Mouse (Mus musculus): ENCODE measurements around the gene Hsf5. TPM values are rescaled to one million over a fixed set of nuclear protein-coding genes. Genes with fewer than 3 reads are reported as not detected.

Hsf5 gene
- polyA plus RNA-seq, 1 experiment from 2014 or later = 0.15 TPM

GRCm38 (mm10) chr11:87615551-87615950, 1.4 kb upstream of the Hsf5 start:
- ATAC-seq = no peak
- no peak overlapping the region for H3K4me3 ChIP-seq (replicated peaks)
- no peak overlapping the region for H3K27ac ChIP-seq
- H3K9me3 ChIP-seq = no peaks in the 10 kb centered on the region
- 91% methylated on average over 5 of the region's 5 CpGs for WGBS
- no peaks in the 10 kb centered on the region for H3K27me3 ChIP-seq (replicated peaks)
- peaks cover 59% of the 10 kb centered on the region for H3K36me3 ChIP-seq
- no peaks in the 10 kb centered on the region for H3K4me1 ChIP-seq (replicated peaks)
- no peak overlapping the region for H3K9ac ChIP-seq
- H3K4me2 ChIP-seq (replicated peaks) = no peak overlapping the region

GRCm38 (mm10) chr11:87615952-87616351, 1.0 kb upstream of the Hsf5 start:
- 98% methylated on average over 2 of the region's 2 CpGs for WGBS
- no peak for ATAC-seq

GRCm38 (mm10) chr11:87617606-87618005, 642 bp downstream of the Hsf5 start:
- no peak overlapping the region for H3K4me3 ChIP-seq (replicated peaks)
- H3K9me3 ChIP-seq = no peaks in the 10 kb centered on the region
- H3K9ac ChIP-seq = no peak overlapping the region
- H3K4me2 ChIP-seq (replicated peaks) = no peak overlapping the region
- no peak for ATAC-seq
- H3K27ac ChIP-seq = no peak overlapping the region
- WGBS = 90% methylated on average over 32 of the region's 32 CpGs
- H3K27me3 ChIP-seq (replicated peaks) = no peaks in the 10 kb centered on the region
- no peaks in the 10 kb centered on the region for H3K4me1 ChIP-seq (replicated peaks)
- H3K36me3 ChIP-seq = peaks cover 41% of the 10 kb centered on the region

More at GRCm38 (mm10) chr11:87615952-87616351, 1.0 kb upstream of the Hsf5 start:
- no peak overlapping the region for H3K9ac ChIP-seq
- H3K4me2 ChIP-seq (replicated peaks) = no peak overlapping the region
- no peaks in the 10 kb centered on the region for H3K27me3 ChIP-seq (replicated peaks)
- no peak overlapping the region for H3K27ac ChIP-seq
- no peaks in the 10 kb centered on the region for H3K9me3 ChIP-seq
- H3K4me3 ChIP-seq (replicated peaks) = no peak overlapping the region
- H3K36me3 ChIP-seq = peaks cover 57% of the 10 kb centered on the region
- no peaks in the 10 kb centered on the region for H3K4me1 ChIP-seq (replicated peaks)

GRCm38 (mm10) chr11:87623160-87623559, 6.2 kb downstream of the Hsf5 start:
- no peak overlapping the region for H3K9ac ChIP-seq
- ATAC-seq = no peak
- no peaks in the 10 kb centered on the region for H3K4me1 ChIP-seq (replicated peaks)
- 0 out of 2 replicates have a peak, but pooled peaks cover 11% of the 10 kb centered on the region for H3K36me3 ChIP-seq
- no peak overlapping the region for H3K4me2 ChIP-seq (replicated peaks)
- H3K9me3 ChIP-seq = no peaks in the 10 kb centered on the region
- WGBS = 64% methylated on average over 4 of the region's 4 CpGs
- no peak overlapping the region for H3K27ac ChIP-seq
- H3K27me3 ChIP-seq (replicated peaks) = no peaks in the 10 kb centered on the region
- no peak overlapping the region for H3K4me3 ChIP-seq (replicated peaks)

GRCm38 (mm10) chr11:87629859-87630258, 12.9 kb downstream of the Hsf5 start:
- no peak overlapping the region for H3K4me2 ChIP-seq (replicated peaks)
- no peak overlapping the region for H3K4me3 ChIP-seq (replicated peaks)
- no peak overlapping the region for H3K27ac ChIP-seq
- H3K9me3 ChIP-seq = no peaks in the 10 kb centered on the region
- peak; percentile 47; the same call in 1 of the 2 replicates for ATAC-seq
- no peaks in the 10 kb centered on the region for H3K36me3 ChIP-seq
- no peaks in the 10 kb centered on the region for H3K27me3 ChIP-seq (replicated peaks)
- H3K4me1 ChIP-seq (replicated peaks) = no peaks in the 10 kb centered on the region
- H3K9ac ChIP-seq = no peak overlapping the region
- 24% methylated on average over 10 of the region's 10 CpGs for WGBS

GRCm38 (mm10) chr11:87638793-87639192, 21.8 kb downstream of the Hsf5 start:
- Histone ChIP-seq H3K27ac (peak overlapping the region; percentile 51; the same call in 1 of the 2 replicates), H3K4me1 (replicated peaks) (0 out of 2 replicates have a peak, but pooled peaks cover 6% of the 10 kb centered on the region), H3K9ac (peak overlapping the region; percentile 69), H3K27me3 (replicated peaks) (no peaks in the 10 kb centered on the region), H3K4me3 (replicated peaks) (peak overlapping the region; percentile 49), H3K36me3 (no peaks in the 10 kb centered on the region), H3K9me3 (no peaks in the 10 kb centered on the region), H3K4me2 (replicated peaks) (peak overlapping the region; percentile 89)
- 7% methylated on average over 2 of the region's 2 CpGs for WGBS
- peak; percentile 73 for ATAC-seq

GRCm38 (mm10) chr11:87639206-87639605, 22.2 kb downstream of the Hsf5 start:
- peak; percentile 98 for ATAC-seq
- H3K4me2 ChIP-seq (replicated peaks) = peak overlapping the region; percentile 89
- H3K4me1 ChIP-seq (replicated peaks) = 0 out of 2 replicates have a peak, but pooled peaks cover 6% of the 10 kb centered on the region
- H3K27me3 ChIP-seq (replicated peaks) = no peaks in the 10 kb centered on the region
- peak overlapping the region; percentile 51; the same call in 1 of the 2 replicates for H3K27ac ChIP-seq
- H3K4me3 ChIP-seq (replicated peaks) = peak overlapping the region; percentile 49
- H3K9me3 ChIP-seq = no peaks in the 10 kb centered on the region
- peak overlapping the region; percentile 69 for H3K9ac ChIP-seq
- no peaks in the 10 kb centered on the region for H3K36me3 ChIP-seq
- under 1% methylated on average over 29 of the region's 29 CpGs for WGBS

- no peaks in the 10 kb centered on the region for H3K27me3 ChIP-seq (replicated peaks)
- no peaks in the 10 kb centered on the region for H3K36me3 ChIP-seq
- H3K4me3 ChIP-seq (replicated peaks) = no peak overlapping the region
- ATAC-seq = no peak
- no peak overlapping the region for H3K9ac ChIP-seq
- H3K27ac ChIP-seq = no peak overlapping the region
- H3K9me3 ChIP-seq = no peaks in the 10 kb centered on the region
- 0 out of 2 replicates have a peak, but pooled peaks cover 6% of the 10 kb centered on the region for H3K4me1 ChIP-seq (replicated peaks)
- H3K4me2 ChIP-seq (replicated peaks) = no peak overlapping the region
These were observed 25.9 kb downstream of the Hsf5 start for GRCm38 (mm10) chr11:87642865-87643264.

GRCm38 (mm10) chr11:87654693-87655092, 37.7 kb downstream of the Hsf5 start:
- Histone ChIP-seq H3K4me1 (replicated peaks) (no peaks in the 10 kb centered on the region), H3K27ac (no peak overlapping the region), H3K4me3 (replicated peaks) (no peak overlapping the region), H3K27me3 (replicated peaks) (no peaks in the 10 kb centered on the region), H3K4me2 (replicated peaks) (no peak overlapping the region), H3K9me3 (no peaks in the 10 kb centered on the region), H3K36me3 (no peaks in the 10 kb centered on the region), H3K9ac (no peak overlapping the region)
- 57% methylated on average over 5 of the region's 5 CpGs for WGBS
- no peak for ATAC-seq

- Histone ChIP-seq H3K4me3 (replicated peaks) (no peak overlapping the region), H3K9ac (no peak overlapping the region), H3K36me3 (no peaks in the 10 kb centered on the region), H3K4me2 (replicated peaks) (no peak overlapping the region), H3K27ac (no peak overlapping the region), H3K4me1 (replicated peaks) (no peaks in the 10 kb centered on the region), H3K9me3 (no peaks in the 10 kb centered on the region), H3K27me3 (replicated peaks) (no peaks in the 10 kb centered on the region)
- WGBS = 67% methylated on average over 7 of the region's 7 CpGs
- no peak for ATAC-seq
These were observed 42.3 kb downstream of the Hsf5 start for GRCm38 (mm10) chr11:87659216-87659615.

- Histone ChIP-seq H3K9ac (peak within 1 kb of the TSS; percentile 50), H3K9me3 (no peaks in the 10 kb centered on the region), H3K4me2 (replicated peaks) (peak within 1 kb of the TSS; percentile 61), H3K27me3 (replicated peaks) (no peaks in the 10 kb centered on the region), H3K27ac (peak within 1 kb of the TSS; percentile 74), H3K4me1 (replicated peaks) (no peaks in the 10 kb centered on the region), H3K4me3 (replicated peaks) (peak within 1 kb of the TSS; percentile 45), H3K36me3 (no peaks in the 10 kb centered on the region)
- 0% methylated on average over 8 of the region's 8 CpGs for whole genome bisulfite sequencing
- ATAC-seq = peak; percentile 97
These were observed 45.4 kb downstream of the Hsf5 start, which contains the start of gene Rnf43 for GRCm38 (mm10) chr11:87662407-87662806. TSS of gene Rnf43 (plus strand) at chr11:87662722.

- 9% methylated on average over 14 of the region's 14 CpGs for WGBS
- Histone ChIP-seq H3K4me2 (replicated peaks) (peak overlapping the region; percentile 61), H3K4me1 (replicated peaks) (no peaks in the 10 kb centered on the region), H3K27me3 (replicated peaks) (no peaks in the 10 kb centered on the region), H3K9ac (peak overlapping the region; percentile 50), H3K27ac (peak overlapping the region; percentile 74), H3K9me3 (no peaks in the 10 kb centered on the region), H3K4me3 (replicated peaks) (peak overlapping the region; percentile 45), H3K36me3 (no peaks in the 10 kb centered on the region)
- ATAC-seq = peak; percentile 36; the same call in 1 of the 2 replicates
These were observed 45.9 kb downstream of the Hsf5 start for GRCm38 (mm10) chr11:87662822-87663221.

- Histone ChIP-seq H3K36me3 (no peaks in the 10 kb centered on the region), H3K4me1 (replicated peaks) (no peaks in the 10 kb centered on the region), H3K27me3 (replicated peaks) (no peaks in the 10 kb centered on the region), H3K4me3 (replicated peaks) (peak overlapping the region; percentile 45), H3K4me2 (replicated peaks) (peak overlapping the region; percentile 37; the same call in 1 of the 2 replicates), H3K9me3 (no peaks in the 10 kb centered on the region), H3K9ac (peak overlapping the region; percentile 65), H3K27ac (peak overlapping the region; percentile 22; the same call in 1 of the 2 replicates)
- no peak for ATAC-seq
- 50% methylated on average over 6 of the region's 6 CpGs for WGBS
These were observed 47.0 kb downstream of the Hsf5 start for GRCm38 (mm10) chr11:87663948-87664347.
